Mouse (Mus musculus): ENCODE measurements at regions not wholly inside any gene's neighbourhood (a gene's known extent, or its start where the extent isn't known, plus 50 kb on each side); places are given as distances from the start of the nearest gene placed in this dataset.
A peak's percentile ranks its signal among the peaks of the same experiment; 100 is the strongest.

- DNase-seq (ENCODE audit: low spot score) = no peak
These were observed 1241.0 kb upstream of the Zeb2 start for GRCm38 (mm10) chr2:46358225-46358624.

GRCm38 (mm10) chr2:46356651-46357050 is 1239.5 kb upstream of the Zeb2 start:
- DNase-seq (ENCODE audit: low spot score) = no peak

DNA sequence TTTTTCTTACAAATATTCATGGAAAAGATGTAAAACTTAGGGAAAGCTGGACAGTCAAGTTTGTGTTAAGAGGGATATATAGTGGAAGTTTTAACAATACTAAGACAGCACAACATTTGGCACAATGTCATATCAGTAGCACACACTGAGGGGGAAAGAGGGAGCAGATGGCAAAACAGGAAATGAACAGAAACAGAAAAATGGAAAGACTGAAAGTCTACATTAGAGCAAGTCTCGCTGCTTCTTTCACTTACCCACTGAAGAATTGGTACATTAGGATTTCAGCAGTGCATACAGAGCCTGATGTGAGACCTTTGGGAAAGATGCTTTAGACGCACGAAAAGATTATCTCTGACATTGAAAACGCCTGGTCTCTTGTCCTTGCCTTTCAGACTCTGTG is 1223.5 kb upstream of the Zeb2 start:
- DNase-seq (ENCODE audit: low spot score) = no peak

- DNase-seq (ENCODE audit: low spot score) = no peak
These were observed 1199.5 kb upstream of the Zeb2 start for GRCm38 (mm10) chr2:46316666-46317065.

GRCm38 (mm10) chr2:46315243-46315642 is 1198.0 kb upstream of the Zeb2 start:
- DNase-seq (ENCODE audit: low spot score) = no peak

- no peak for DNase-seq (ENCODE audit: low spot score)
These were observed 1190.5 kb upstream of the Zeb2 start for GRCm38 (mm10) chr2:46307582-46308153.

GRCm38 (mm10) chr2:46302627-46303026 is 1185.4 kb upstream of the Zeb2 start:
- no peak for DNase-seq (ENCODE audit: low spot score)

DNA sequence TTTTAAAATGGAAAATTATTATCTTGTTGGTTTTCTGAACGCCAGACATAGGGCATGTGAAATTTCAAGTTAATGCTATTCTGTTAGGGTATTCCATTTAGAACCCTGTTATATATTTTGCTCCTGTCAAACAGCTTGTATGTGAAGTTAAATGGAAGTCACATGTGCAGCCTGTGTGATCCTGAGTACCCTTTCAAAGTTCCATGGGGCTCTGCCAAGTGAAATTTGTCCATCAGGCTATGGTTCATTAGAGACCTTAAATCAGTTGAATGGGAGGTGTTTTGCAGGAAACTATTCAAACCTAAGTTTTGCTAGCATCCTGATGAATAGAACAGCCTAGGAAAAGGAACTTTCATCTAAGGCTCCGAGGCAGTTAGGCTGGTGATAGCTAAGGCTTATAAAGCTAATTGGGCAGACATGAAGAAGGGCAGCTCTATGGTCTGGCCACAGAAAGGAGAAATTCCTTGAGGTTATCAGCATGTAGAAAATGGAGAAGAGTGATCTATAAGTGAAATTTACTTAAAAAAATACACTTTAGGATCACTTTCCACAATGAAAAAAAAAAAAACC is 1180.2 kb upstream of the Zeb2 start:
- DNase-seq (ENCODE audit: low spot score) = no peak

- no peak for DNase-seq (ENCODE audit: low spot score)
These were observed 1166.9 kb upstream of the Zeb2 start for GRCm38 (mm10) chr2:46283929-46284598.

- DNase-seq (ENCODE audit: low spot score) = no peak
These were observed 1163.6 kb upstream of the Zeb2 start for GRCm38 (mm10) chr2:46280822-46281221.

DNA sequence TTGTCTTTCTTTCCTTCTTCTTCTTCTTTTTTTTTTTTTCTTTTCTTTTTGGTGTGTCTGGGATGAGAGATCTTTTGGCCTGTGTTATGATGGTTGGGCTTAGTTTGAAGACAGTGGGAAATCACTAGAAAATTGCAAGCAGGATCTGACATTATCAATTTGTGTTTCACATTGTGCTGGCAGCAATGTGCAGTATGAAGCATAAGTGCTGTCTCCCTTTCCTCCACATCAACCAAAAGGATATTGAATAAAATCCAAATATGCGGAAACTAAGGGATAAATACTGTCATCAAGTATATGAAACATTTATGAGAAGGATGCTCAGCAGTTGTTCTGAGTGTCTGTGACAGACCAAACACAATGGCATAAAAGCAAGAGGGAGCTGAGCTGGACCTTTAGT is 1144.4 kb upstream of the Zeb2 start:
- no peak for DNase-seq (ENCODE audit: low spot score)

DNA sequence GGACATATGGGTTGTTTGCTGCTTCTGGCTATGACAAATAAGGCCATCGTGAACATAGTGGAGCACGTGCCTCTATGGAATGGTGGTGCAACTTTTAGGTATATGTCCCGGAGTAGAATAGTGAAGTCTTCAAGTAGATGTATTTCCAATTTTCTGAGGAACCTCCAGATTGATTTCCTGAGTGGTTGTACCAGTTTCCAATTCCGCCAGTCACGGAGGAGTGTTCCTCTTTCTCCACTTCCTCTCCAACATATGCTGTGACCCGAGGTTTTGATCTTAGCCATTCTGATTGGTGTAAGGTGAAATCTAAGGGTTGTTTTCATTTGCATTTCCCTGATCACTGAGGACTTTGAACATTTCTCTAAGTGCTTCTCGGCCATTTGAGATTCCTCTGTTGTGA is 1134.4 kb upstream of the Zeb2 start:
- DNase-seq (ENCODE audit: low spot score) = no peak

DNA sequence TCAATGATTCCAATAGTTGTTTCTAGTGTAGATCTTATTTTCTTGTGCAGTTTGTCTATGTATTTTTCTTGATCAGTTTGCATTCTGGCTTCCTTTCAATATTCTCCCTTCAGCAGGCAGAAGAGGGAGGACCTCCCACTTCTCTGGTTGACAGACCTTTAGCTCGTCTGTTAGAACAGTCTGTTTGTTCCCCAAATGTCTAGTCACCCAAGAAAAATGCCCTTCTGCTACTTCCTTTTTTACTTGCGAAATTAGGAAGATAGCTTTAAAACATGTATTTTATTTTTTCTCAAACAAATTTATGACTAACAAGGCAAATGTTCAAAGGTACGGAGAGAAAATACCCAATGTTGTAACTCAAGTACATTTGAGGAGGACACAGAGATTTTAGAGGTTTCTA is 1128.5 kb upstream of the Zeb2 start:
- DNase-seq (ENCODE audit: low spot score) = no peak

- no peak for DNase-seq (ENCODE audit: low spot score)
These were observed 1127.5 kb upstream of the Zeb2 start for GRCm38 (mm10) chr2:46244697-46245096.

DNA sequence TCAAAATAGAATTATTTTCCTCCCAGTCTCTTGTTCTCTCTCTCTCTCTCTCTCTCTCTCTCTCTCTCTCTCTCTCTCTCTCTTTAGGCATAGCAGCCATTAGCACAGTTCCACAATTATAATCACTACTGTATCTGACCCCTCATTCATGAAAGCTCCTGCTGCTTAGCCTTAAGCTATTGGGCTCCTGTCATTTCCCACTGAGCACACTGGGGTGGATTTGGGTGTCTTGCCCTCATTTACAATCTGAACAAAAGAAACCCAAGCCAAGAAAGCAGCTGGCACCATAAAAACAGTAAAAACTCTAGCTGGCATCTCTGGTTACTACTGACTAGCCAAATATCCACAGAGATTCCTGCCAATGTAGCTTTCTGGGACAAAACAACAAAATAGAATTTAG is 1125.6 kb upstream of the Zeb2 start:
- no peak for DNase-seq (ENCODE audit: low spot score)

DNA sequence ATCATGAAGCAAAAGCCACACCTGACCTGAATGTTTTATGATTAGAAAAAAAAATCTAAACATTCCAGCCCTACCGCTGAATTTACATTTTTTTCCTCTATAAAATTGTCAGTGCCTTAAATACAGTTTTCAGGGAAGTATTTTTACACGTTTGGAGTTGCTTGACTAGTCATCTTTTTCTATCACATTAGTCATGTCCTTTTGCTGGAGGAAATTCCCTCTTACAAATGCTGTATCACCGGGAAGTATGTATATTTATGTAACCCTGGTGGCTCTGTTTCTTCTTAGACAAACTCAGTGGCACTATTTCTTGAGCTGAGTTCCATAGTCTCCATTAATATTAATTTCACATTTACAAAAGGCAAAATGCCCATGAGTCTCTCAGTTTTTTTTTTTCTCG is 1122.7 kb upstream of the Zeb2 start:
- DNase-seq (ENCODE audit: low spot score) = no peak

- DNase-seq (ENCODE audit: low spot score) = no peak
These were observed 1113.7 kb upstream of the Zeb2 start for GRCm38 (mm10) chr2:46230791-46231450.

GRCm38 (mm10) chr2:46218336-46218957 is 1101.3 kb upstream of the Zeb2 start:
- no peak for DNase-seq (ENCODE audit: low spot score)

GRCm38 (mm10) chr2:46199341-46199740 is 1082.1 kb upstream of the Zeb2 start:
- DNase-seq (ENCODE audit: low spot score) = no peak

DNA sequence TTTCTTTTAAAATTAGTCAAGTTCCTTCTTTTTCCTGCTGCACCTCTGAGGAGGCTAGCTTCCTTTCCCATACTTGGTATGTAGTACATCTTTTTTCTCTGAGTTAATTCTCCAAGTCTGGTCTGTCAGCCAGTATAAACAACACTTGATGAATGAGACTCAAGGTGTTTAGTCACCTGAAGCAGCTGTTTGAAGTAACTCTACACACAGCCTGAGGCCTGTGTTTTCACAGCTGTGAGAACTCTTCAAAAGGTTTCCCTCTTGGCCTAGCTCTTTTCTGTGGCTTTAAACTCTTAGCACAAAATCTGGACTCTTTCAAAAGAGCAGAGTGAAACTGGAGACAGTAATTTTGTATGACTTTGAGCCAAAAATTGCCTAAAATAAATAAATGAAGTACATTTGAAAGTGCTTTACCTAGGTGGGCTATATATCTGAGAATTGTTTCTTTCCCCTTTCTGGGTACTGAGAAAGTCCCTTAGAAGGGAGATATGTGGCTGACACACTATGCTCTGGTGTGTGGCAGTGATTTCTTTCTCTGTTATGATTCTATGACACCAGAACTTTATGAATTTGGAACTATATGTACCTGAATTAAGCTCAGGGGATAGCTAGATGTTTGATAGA is 1070.2 kb upstream of the Zeb2 start:
- DNase-seq (ENCODE audit: low spot score) = peak; percentile 5

DNA sequence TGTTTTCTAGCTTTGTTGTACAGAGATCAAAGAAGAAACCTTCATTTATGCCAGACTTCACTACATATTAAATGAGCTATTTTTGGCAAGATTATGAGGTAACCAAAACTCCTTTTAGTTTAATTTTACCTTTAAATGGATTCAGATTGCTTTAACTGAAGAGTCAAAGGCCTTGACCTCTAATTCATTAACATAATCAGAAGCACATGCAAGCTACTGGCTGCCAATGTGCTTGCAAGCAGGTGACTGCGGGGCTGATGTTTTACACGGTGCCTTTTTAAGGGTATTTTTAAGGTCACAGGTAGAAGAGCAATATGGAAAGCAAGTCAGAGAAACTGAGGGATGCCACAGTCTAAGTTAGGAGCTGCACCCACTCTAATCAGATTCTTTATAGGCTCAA is 1066.0 kb upstream of the Zeb2 start:
- DNase-seq (ENCODE audit: low spot score) = no peak

- no peak for DNase-seq (ENCODE audit: low spot score)
These were observed 1062.5 kb upstream of the Zeb2 start for GRCm38 (mm10) chr2:46179741-46180140.

Data from yolk sac, embryonic 10.5 days (tissue).